Mouse (Mus musculus) leukemia stem cell, adult 10-12 weeks (primary cell): ENCODE measurements around the gene A930009A15Rik. TPM values are rescaled to one million over a fixed set of nuclear protein-coding genes. Genes with fewer than 3 reads are reported as not detected.

Experiments
- polyA plus RNA-seq: library from polyadenylated mRNA; stranded (reverse); fragments of >175 nt; gene quantifications from 2 replicates; pipeline ENCODE4 v1.2.3, GENCODE M21; 2012; ENCODE audit warnings: low replicate concordance

A930009A15Rik gene
- polyA plus RNA-seq, result not detected in 2 replicates

DNA sequence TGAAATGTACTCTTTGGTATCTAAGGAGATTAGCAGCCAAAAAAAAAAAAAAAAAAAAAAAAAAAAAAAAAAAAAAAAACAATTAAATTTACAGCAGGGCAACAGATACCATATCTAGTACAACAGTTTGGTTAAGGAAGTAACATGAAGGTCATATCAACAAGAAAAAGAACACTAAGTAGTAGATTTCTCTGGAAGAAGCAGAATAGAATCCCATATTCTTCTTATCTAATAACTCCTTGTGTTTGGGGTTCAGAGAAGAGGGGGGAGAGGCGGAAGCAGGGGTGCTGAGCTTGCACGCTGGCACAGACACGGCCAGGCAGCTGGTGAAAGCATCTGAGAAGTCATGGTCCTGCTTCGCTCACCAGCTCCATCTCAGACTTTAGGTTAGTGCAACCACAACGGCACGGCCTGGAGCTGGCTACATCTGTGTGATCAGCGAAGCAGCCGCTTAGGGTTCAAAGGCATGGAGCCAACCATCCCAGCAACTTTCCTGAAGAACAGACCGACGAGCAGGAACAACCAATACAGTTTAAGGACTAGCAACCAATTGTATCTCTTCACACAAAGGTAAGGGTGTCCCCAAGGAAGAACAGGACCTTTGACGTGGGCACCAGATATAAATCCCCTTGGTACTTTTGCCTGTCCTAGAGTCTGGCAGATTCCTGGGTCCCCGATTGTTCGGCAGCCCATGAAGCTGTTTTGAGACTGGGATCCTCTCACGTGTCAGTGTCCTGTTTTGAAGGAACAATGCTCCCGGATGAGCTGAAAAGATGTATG, at the start of gene A930009A15Rik:
Gene A930009A15Rik, plus strand, starts transcription at position 275 of the 780 bp plus-strand sequence.

GRCm38 (mm10) chr10:115587301-115587969, 17.6 kb downstream of the A930009A15Rik start, which contains the start of gene Lgr5:
Gene Lgr5 (minus strand): TSS chr10:115587780.

Other genes starting within 250 kb of the A930009A15Rik start
- 0.98 and 6.2 TPM in 2 replicates for gene Tmem19, start 207.5 kb upstream of the A930009A15Rik start, polyA plus RNA-seq
- 8.9 and 10.9 TPM in 2 replicates for gene Thap2, start 185.5 kb upstream of the A930009A15Rik start, polyA plus RNA-seq
- gene Zfc3h1, start 185.0 kb upstream of the A930009A15Rik start, polyA plus RNA-seq, result 11.2 and 11.8 TPM in 2 replicates
- not detected in 2 replicates for gene Lgr5, start 17.8 kb downstream of the A930009A15Rik start, polyA plus RNA-seq
- 0.86 and 3.9 TPM in 2 replicates for gene Tspan8, start 246.8 kb downstream of the A930009A15Rik start, polyA plus RNA-seq